Mouse (Mus musculus): ENCODE measurements around the gene Mrpl44.

- TF ChIP-seq CTCF (IDR thresholded peaks at IDR 0.05; ENCODE audit: low read depth) (no peak), EP300 (IDR thresholded peaks at IDR 0.05; ENCODE audit: low read depth) (no peak)
Observed at GRCm38 (mm10) chr1:79822806-79823525, 47.1 kb downstream of the Mrpl44 start.
